Mouse (Mus musculus) megakaryocyte-erythroid progenitor cell, adult 5-6 weeks (primary cell): ENCODE data around the gene Tgfb3. TPM values are rescaled to one million over a fixed set of nuclear protein-coding genes. Genes with fewer than 3 reads are reported as not detected.

Experiments used
- ATAC-seq: replicated peaks from 2 replicates; pipeline ENCODE4 v1.8.0; 2016; ENCODE audit warnings: mild to moderate bottlenecking, inconsistent platforms; ENCODE audit not compliant: severe bottlenecking, poor library complexity, low FRiP score, low TSS enrichment
- total RNA-seq, 2 experiments: library from RNA; stranded (forward) in 1 of 2; stranded (reverse) in 1 of 2; fragments of 200-1000, 215-1000 nt in 1 of 2; fragments of >200 nt in 1 of 2; fragmentation: Nextera tagmentation in 1 of 2; gene quantifications; 2 replicates each; pipeline ENCODE4 v1.2.3; 2014 to 2017

Tgfb3 gene
- total RNA-seq, 2 experiments from 2014 or later, result not detected

DNA sequence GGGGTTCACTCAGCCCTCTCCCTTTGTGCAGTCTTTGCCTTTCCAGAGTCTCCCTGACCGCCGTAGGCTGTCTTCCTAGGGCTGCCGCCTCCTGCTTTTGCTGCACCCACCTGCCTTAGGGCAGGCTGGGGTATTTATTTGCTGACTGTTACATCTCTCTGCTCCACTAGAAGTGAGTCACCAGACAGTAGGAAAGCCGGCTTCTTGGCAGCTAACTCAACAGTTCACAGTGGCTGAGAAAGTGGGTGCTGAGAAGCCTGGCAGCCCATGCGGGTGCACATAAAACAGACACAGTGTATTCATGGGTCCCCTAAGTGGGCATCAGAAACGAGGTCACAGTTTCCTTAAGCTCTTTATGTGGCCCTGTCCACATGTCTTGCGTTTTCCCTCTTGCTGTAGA lies 7.0 kb upstream of the Tgfb3 start:
- no peak for ATAC-seq

DNA sequence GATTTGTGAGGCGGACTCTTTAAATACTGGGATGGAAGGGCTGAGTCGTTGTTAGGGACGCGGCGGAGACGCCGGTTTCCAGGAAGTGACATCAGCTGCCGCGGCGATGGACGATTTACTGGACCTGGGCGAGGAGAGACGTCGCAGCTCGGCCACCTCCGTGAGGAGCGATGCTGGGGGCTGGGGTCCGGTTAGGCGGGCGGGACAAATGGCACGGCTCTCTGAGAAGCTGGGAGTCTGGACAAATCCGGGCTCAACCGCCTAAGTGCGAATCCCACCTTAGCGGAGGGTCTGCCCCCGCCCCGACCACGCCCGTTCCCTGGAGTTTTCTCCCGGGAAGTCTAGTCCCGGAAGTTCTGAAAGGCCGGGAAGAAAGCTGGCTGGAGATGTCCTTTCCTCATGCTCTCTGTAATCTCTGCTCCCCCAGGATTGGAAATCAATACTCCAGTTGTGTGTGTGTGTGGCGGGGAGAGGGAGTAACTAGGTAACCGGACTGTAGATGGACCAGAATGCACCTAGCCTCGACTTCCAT lies 3.7 kb upstream of the Tgfb3 start, which contains the start of gene Ift43:
Gene Ift43, plus strand, starts transcription at position 61 of the 532 bp plus-strand sequence.
- ATAC-seq, result no peak

GRCm38 (mm10) chr12:86079202-86079667 lies 394 bp upstream of the Tgfb3 start:
- peak; percentile 94 for ATAC-seq

- ATAC-seq, result no peak
Measured at GRCm38 (mm10) chr12:86078176-86078552, 677 bp downstream of the Tgfb3 start.

GRCm38 (mm10) chr12:86077736-86078135 lies 1.1 kb downstream of the Tgfb3 start:
- ATAC-seq, result no peak

GRCm38 (mm10) chr12:86077322-86077721 lies 1.5 kb downstream of the Tgfb3 start:
- ATAC-seq, result no peak

DNA sequence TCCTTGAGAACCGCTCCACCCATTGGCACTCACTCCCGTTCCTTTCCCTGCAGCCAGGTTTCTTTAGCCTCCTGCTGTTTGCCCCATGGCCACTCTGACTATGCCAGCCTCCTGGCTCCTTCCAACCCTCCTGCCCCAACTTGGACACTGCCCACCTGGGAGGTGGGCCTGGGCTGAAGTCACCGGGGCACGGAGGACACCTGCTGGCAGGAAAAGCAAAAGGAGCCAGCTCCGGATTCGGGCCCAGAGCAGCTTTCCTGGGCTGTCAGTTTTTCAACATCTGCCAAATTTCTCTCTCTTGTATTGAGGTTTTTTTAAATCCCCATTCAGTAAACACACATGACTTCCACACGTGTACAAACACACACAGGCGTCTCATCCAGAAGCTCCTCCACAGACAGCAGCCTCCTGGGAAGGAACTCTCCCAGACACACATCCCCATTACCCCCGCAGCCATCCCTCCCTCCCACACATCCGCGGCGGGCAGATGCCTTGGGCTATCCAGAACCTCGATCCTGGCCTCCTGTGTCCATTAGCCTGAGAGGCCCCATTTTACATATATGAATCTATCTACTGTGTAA lies 2.4 kb downstream of the Tgfb3 start:
- ATAC-seq, result no peak

- ATAC-seq, result no peak
Measured at GRCm38 (mm10) chr12:86075358-86075757, 3.5 kb downstream of the Tgfb3 start.

GRCm38 (mm10) chr12:86074681-86075080 lies 4.2 kb downstream of the Tgfb3 start:
- ATAC-seq, result no peak

- no peak for ATAC-seq
Measured at GRCm38 (mm10) chr12:86071432-86071831, 7.4 kb downstream of the Tgfb3 start.

DNA sequence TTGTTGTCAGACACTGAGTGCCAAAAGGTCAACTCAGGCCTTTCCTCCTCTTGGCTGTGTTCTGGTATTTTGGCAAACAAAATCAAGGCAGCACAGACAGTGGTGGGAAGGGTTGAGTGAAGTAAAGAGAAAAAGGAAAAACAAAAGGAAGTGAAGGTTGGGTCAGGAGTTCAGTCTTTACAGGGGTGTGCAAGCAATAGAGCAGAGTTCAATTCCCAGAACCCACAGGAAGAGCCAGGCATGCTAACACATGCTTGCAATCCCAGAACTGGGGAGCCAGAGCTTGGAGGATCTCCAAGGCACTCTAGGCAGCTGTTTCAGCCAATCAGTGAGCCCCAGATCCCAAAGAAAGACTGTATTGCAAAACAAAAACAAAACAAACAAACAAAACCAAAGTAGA lies 14.0 kb downstream of the Tgfb3 start:
- ATAC-seq, result no peak

- ATAC-seq, result no peak
Measured at GRCm38 (mm10) chr12:86059341-86059740, 19.5 kb downstream of the Tgfb3 start.

- ATAC-seq, result no peak
Measured at GRCm38 (mm10) chr12:86057516-86057915, 21.3 kb downstream of the Tgfb3 start.

DNA sequence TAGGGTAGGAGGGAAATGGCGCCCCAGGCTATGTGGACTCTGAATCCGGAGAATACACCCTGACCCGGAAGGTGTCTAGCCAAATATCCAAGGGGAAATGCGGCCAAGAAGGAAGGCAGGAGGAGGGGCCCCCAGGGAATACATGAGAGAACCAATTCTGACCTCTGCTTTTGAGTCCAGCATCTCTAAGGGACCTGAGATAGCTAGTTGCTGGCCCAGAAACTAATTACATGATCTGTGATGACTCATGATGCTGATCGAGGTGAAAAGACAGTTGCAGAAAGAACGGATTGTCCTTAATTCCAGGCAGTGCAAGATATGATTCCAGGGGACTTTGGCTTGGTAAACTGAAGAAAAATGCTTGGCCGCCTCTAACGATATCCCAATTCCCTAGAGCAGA lies 21.9 kb downstream of the Tgfb3 start:
- no peak for ATAC-seq

DNA sequence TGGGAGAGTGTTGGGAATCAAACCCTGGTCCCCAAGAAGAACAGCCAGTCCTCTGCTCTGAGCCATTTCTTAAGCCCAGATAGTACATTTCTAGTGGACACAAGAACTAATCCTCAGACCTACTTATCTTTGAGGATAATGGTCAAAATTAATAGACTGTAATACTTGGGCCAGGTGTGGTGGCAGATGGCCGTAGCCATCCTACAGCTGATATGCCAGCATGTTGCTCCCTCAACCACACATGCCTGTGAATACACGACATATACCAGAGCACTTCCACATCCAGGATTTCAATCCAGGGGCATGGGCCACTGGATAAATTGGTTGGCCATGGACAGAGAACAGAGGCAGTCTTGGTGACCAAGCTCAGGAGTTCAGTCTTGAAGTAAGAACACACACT lies 23.5 kb downstream of the Tgfb3 start:
- no peak for ATAC-seq

- 0 out of 2 replicates have a peak, but pooled peaks have one; percentile 43 for ATAC-seq
Measured at GRCm38 (mm10) chr12:86051477-86051876, 27.4 kb downstream of the Tgfb3 start.

GRCm38 (mm10) chr12:86049813-86050212 lies 29.0 kb downstream of the Tgfb3 start:
- ATAC-seq, result no peak

GRCm38 (mm10) chr12:86047376-86047775 lies 31.5 kb downstream of the Tgfb3 start:
- ATAC-seq, result no peak

- ATAC-seq, result no peak
Measured at GRCm38 (mm10) chr12:86046776-86047175, 32.1 kb downstream of the Tgfb3 start.

DNA sequence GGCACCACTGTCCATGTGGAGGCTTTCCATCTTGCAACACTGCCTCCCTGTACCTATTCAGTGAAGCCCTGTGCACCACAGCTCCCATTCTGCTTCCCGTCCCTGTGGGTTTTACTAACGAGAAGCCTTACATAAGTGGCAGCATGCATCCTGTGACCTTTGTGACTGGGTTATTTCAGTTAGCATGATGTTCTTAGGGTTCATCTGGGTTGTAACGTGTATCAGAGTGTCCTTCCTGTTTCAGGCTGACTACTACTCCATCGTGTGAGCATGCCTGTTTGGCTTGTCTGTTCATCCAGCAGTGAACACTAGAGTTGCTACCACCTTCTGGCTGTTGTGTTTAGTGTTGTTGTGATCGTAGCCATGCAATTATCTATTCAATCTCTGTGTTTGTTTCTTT lies 32.7 kb downstream of the Tgfb3 start:
- peak; percentile 47; the same call in 1 of the 2 replicates for ATAC-seq

- ATAC-seq, result no peak
Measured at GRCm38 (mm10) chr12:86039751-86040150, 39.1 kb downstream of the Tgfb3 start.
